ENCODE assay signal across 22 mouse cellular contexts in the genomic region with DNA sequence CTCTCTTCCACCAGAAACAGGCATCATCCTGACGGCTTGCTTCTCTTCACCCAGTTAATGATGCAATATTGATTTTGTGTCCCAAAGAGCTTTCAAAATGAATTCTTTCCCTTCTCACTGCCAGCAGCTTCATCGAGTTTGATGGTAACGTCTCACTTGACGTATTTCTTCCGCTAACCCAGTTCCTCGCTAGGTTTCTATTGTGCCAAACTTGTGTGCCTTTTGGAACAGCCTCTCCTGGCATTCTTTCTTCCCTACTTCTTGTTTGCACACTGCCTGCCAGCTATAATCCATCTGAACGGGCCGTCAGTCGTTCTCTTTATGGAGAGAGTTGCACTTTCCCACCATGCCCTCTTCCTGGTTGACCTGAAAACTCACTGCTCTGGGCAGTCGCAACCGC. TPM values are rescaled to one million over a fixed set of nuclear protein-coding genes. Genes with fewer than 3 reads are reported as not detected.
A peak's percentile ranks its signal among the peaks of the same experiment; 100 is the strongest.
DNase-seq lines count a peak whose midpoint lies in the region; ATAC-seq and TF ChIP-seq lines count a peak whose summit lies in the region.
"Had no signal": no experiment of that assay in that cellular context is flagged by ENCODE, and none has a peak within 500 bp of the region (broad histone marks: within the 10 kb centered on the region; RNA-seq: fewer than 3 reads in every experiment).

No protein-coding gene starts in this region.

- H3K36me3 ChIP-seq in liver, adult 2 months (ENCODE audit: control insufficient read depth, insufficient read depth, low read length), result no peaks in the 10 kb centered on the region; the same call in 1 of the 2 replicates
- H3K36me3 ChIP-seq in kidney, embryonic 14.5 days (ENCODE audit: control insufficient read depth, insufficient read depth, low read length), result peaks cover 4% of the 10 kb centered on the region; the same call in 1 of the 2 replicates

- no peak for ATAC-seq in kidney, embryonic 14.5 days (ENCODE audit: low FRiP score, low TSS enrichment)
- ATAC-seq: CD4-positive, CD25-positive, alpha-beta regulatory T cell, adult 4 months; forebrain, embryonic 14.5 days; hindbrain, embryonic 16.5 days had no signal

- no peak for TF ChIP-seq POLR2A in liver, adult 2 months (IDR thresholded peaks at IDR 0.05; ENCODE audit: extremely low read depth, insufficient read depth, low read length)
- no peak for TF ChIP-seq POLR2A in lung, adult 2 months (IDR thresholded peaks at IDR 0.05; ENCODE audit: borderline replicate concordance, extremely low read depth, low read depth, low read length)

- H3K79me2 ChIP-seq in liver, adult 2 months (ENCODE audit: control insufficient read depth, insufficient read depth, low read length), result no peaks in the 10 kb centered on the region

- no peaks in the 10 kb centered on the region for H3K4me1 ChIP-seq in liver, adult 2 months (ENCODE audit: control insufficient read depth, insufficient read depth, low read length)
- no peaks in the 10 kb centered on the region for H3K4me1 ChIP-seq in lung, adult 2 months (ENCODE audit: control insufficient read depth, insufficient read depth, low read length)
- no peaks in the 10 kb centered on the region for H3K4me1 ChIP-seq in brown adipose tissue, adult 24 weeks (ENCODE audit: control insufficient read depth, insufficient read depth, insufficient read length, low read length)
- no peaks in the 10 kb centered on the region for H3K4me1 ChIP-seq in kidney, embryonic 14.5 days (ENCODE audit: control insufficient read depth, insufficient read depth, low read length)
- H3K4me1 ChIP-seq: forebrain, embryonic 10.5 days; hindbrain, embryonic 10.5 days had no signal

- no peak for TF ChIP-seq CTCF in liver, adult 2 months (IDR thresholded peaks at IDR 0.05; ENCODE audit: low read depth, low read length)
- no peak for TF ChIP-seq CTCF in lung, adult 2 months (IDR thresholded peaks at IDR 0.05; ENCODE audit: insufficient read depth, low read length)

- H3K4me2 ChIP-seq in kidney, embryonic 14.5 days (replicated peaks; ENCODE audit: low read depth, low read length), result no peak overlapping the region
- H3K4me2 ChIP-seq: heart, embryonic 11.5 days; heart, embryonic 15.5 days; hindbrain, embryonic 13.5 days had no signal

- no peak overlapping the region for H3K4me3 ChIP-seq in liver, adult 2 months (ENCODE audit: insufficient read depth, low read depth, low read length)
- no peak overlapping the region for H3K4me3 ChIP-seq in lung, adult 2 months (replicated peaks; ENCODE audit: extremely low read depth, low read depth, low read length)
- no peak overlapping the region for H3K4me3 ChIP-seq in brown adipose tissue, adult 24 weeks (ENCODE audit: insufficient read depth, low read depth, low read length)
- no peak overlapping the region for H3K4me3 ChIP-seq in kidney, embryonic 14.5 days (ENCODE audit: low read length)
- H3K4me3 ChIP-seq: forebrain, embryonic 10.5 days; heart, embryonic 15.5 days; hindbrain, embryonic 10.5 days; hindbrain, embryonic 13.5 days had no signal

- no peak overlapping the region for H3K27ac ChIP-seq in liver, adult 2 months (replicated peaks; ENCODE audit: insufficient read depth, low read depth, low read length)
- 0 out of 2 replicates have a peak overlapping the region, but pooled peaks have one; percentile 4 for H3K27ac ChIP-seq in brown adipose tissue, adult 24 weeks (replicated peaks; ENCODE audit: low read depth, low read length)
- no peak overlapping the region for H3K27ac ChIP-seq in kidney, embryonic 14.5 days (ENCODE audit: low read depth, low read length)
- H3K27ac ChIP-seq: forebrain, embryonic 10.5 days; heart, embryonic 15.5 days; hindbrain, embryonic 10.5 days; hindbrain, embryonic 13.5 days had no signal

- H3K9me3 ChIP-seq in kidney, embryonic 14.5 days (ENCODE audit: control insufficient read depth, low read length), result no peaks in the 10 kb centered on the region
- H3K9me3 ChIP-seq: forebrain, embryonic 10.5 days; heart, embryonic 15.5 days; hindbrain, embryonic 10.5 days; hindbrain, embryonic 13.5 days had no signal

- WGBS in liver, adult 2 months, result 45% methylated on average over 11 of the region's 11 CpGs
- WGBS in lung, adult 2 months, result 62% methylated on average over 11 of the region's 11 CpGs
- 87% methylated on average over 11 of the region's 11 CpGs for WGBS in kidney, embryonic 14.5 days

- no peak overlapping the region for H3K9ac ChIP-seq in liver, adult 2 months (ENCODE audit: low read depth, low read length)
- no peak overlapping the region for H3K9ac ChIP-seq in kidney, embryonic 14.5 days (ENCODE audit: low read depth, low read length)
- H3K9ac ChIP-seq: heart, embryonic 15.5 days; hindbrain, embryonic 13.5 days had no signal

- H3K27me3 ChIP-seq in liver, adult 2 months (ENCODE audit: control insufficient read depth, insufficient read depth, low read length), result no peaks in the 10 kb centered on the region
- H3K27me3 ChIP-seq in kidney, embryonic 14.5 days (ENCODE audit: control insufficient read depth, insufficient read depth, low read length), result no peaks in the 10 kb centered on the region
- H3K27me3 ChIP-seq: heart, embryonic 15.5 days; hindbrain, embryonic 13.5 days had no signal

- DNase-seq in liver, adult 2 months (ENCODE audit: extremely low read depth, low read depth, low spot score), result peak; percentile 41
- no peak for DNase-seq in liver
- peak; percentile 34 for DNase-seq in lung, postnatal 25 days (ENCODE audit: low spot score)
- no peak for DNase-seq in lung, adult 2 months
- DNase-seq: adrenal gland, adult 8-10 months; adrenal gland, postnatal 25 days; cerebellum, adult 18-20 months; cerebellum, adult 9-10 months; cerebellum, postnatal 14 days; gastrocnemius, postnatal 36 days; heart, postnatal 10 days; heart, postnatal 36 days had no signal

RNA-seq across cellular contexts. Expression of a gene that starts 31.2 kb away (rescaled TPM):
- 55.0 and 58.8 TPM in 2 replicates for total RNA-seq in liver, adult 2 months (2014; rRNA removed)
- 70.1 and 74.1 TPM in 2 replicates for polyA plus RNA-seq in liver, adult 2 months (2012; rRNA removed)
- polyA plus RNA-seq in lung, adult 2 months (2012; rRNA removed), result 34.6 and 59.2 TPM in 2 replicates
- 161 and 166 TPM in 2 replicates for polyA plus RNA-seq in brown adipose tissue, adult 24 weeks (2012; ENCODE audit: insufficient read depth, insufficient read length, missing spikeins)
- 96.9 and 101 TPM in 2 replicates for polyA plus RNA-seq in kidney, embryonic 14.5 days (2014; fragmentation: Nextera tagmentation; extraction: Ambion mirVana)

Comparison
In these comparisons a context has a peak if more than half of its experiments do, and no peak if none do; other contexts are left out.
1. DNase-seq: peak in liver, adult 2 months (single experiment) and lung, postnatal 25 days (single experiment); none in liver (single experiment) and lung, adult 2 months (single experiment).